Mouse (Mus musculus): Measurements from ENCODE around the gene Sgsm1.
"Not testable (repeated sequence)": the region's sequence is repeated elsewhere in the genome, so short reads cannot be mapped to it uniquely, and the experiment has no call there.

Gene Sgsm1

DNA sequence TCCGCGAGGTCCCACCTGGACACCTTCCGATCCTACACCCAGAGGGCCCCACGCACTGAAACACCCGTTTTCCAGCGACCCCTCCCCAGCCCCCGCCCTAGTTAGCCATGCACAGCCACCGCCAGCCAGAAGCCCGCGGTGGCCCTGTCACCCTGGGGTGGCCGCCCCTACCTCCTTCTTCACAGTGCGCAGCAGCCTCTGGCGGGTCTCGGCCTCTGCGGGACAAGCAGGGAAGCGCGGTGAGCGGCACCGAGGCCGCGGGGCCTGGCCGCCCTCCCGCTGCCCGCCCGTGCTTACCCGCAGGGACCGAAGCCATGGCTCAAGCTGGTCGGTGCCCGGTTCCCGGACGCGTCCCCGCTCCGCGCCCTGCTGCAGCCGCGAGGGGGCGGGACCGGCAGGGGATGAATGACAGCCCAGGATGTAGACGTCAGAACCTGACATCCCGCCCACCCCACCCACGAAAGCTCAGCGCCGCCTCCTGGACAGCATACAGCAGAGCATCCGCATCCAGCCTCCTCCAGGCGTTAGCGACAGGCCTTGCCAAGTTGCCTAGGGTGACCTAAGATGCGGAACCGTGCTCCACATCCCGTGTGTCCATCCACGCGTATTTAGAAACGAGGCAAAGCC, at the start of gene Sgsm1:
Gene Sgsm1 (minus strand): TSS at position 410 of the 627 bp plus-strand sequence.
- peak; percentile 64 to 66 for DNase-seq (ENCODE audit: low spot score in 2 of 2)

GRCm38 (mm10) chr5:113358833-113359232, 48.2 kb upstream of the Sgsm1 start:
- peak; percentile 14 to 30 for DNase-seq (ENCODE audit: low spot score in 2 of 2)

GRCm38 (mm10) chr5:113357656-113358055, 47.1 kb upstream of the Sgsm1 start:
- no peak for DNase-seq (ENCODE audit: low spot score in 2 of 2)

DNA sequence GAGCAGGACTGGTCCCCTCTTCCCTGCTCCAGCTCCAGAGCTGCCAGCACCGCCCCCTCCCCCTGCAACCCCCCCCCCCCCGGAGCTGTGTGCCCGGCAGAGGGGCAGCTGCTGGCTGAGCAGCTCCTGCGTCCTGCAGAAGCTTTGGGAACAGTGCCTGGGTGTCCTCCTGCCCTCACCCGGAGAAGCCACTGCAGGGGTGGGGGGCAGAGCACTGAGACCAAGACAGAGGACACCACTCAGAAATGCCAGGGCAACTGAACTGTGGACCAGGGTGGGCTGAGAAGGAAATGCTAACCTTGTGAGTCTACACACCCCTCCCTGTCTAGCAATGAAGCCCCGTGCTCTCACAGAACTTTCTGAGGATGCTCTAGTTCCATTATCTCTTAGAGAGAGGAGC, 46.6 kb upstream of the Sgsm1 start, which contains the start of gene Aym1:
Gene Aym1 (plus strand): TSS at position 109 of the 400 bp plus-strand sequence.
- no peak for DNase-seq (ENCODE audit: low spot score in 2 of 2)

GRCm38 (mm10) chr5:113354311-113354710, 43.7 kb upstream of the Sgsm1 start:
- DNase-seq (ENCODE audit: low spot score in 2 of 2) = no peak

DNA sequence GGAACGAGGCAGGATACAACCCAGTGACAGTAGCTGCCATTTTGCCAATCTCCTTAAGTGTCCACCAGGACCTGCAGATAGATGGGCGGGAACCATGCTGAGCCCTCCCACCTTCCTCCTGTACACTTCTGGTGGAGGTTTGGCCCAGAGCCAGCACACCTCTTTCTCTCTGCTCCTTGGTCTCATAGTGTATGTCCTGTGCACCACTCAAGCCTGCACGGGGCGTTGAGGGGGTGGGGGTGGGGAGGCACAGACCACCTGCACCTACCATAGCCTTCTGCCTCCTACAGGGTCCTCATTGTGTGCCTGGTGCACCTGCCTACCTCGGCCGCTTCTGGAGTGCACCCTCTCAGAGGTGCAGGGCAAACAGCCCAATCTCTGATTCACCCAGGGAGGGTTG, 42.0 kb upstream of the Sgsm1 start:
- no peak for DNase-seq (ENCODE audit: low spot score in 2 of 2)

GRCm38 (mm10) chr5:113351768-113352167, 41.2 kb upstream of the Sgsm1 start:
- DNase-seq (ENCODE audit: low spot score in 2 of 2) = no peak

- no peak for DNase-seq (ENCODE audit: low spot score in 2 of 2)
These were observed 39.2 kb upstream of the Sgsm1 start for GRCm38 (mm10) chr5:113349810-113350209.

DNA sequence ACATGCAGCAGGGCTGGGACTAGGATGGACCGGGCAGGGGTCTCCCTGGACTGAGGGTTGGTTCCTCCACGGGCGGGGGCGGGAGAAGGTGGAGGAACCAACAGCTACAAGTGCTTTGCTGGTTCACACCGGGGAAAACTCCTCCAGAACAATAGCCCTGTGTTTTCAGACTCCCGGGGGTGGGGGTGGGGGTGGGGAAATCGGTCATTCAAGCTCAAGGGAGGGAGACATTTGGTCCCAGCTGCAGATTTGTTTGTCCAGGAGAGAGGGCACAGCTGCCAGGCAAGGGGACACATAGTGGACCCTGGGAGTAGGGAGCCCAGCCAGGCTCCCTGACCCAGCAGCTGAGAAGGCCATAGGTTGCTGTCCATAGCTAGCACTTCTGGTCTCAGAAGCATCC, 38.6 kb upstream of the Sgsm1 start:
- DNase-seq (ENCODE audit: low spot score in 2 of 2) = no peak

GRCm38 (mm10) chr5:113348597-113348996, 38.0 kb upstream of the Sgsm1 start:
- DNase-seq (ENCODE audit: low spot score in 2 of 2) = no peak

GRCm38 (mm10) chr5:113347593-113347992, 37.0 kb upstream of the Sgsm1 start:
- DNase-seq (ENCODE audit: low spot score in 2 of 2) = no peak

DNA sequence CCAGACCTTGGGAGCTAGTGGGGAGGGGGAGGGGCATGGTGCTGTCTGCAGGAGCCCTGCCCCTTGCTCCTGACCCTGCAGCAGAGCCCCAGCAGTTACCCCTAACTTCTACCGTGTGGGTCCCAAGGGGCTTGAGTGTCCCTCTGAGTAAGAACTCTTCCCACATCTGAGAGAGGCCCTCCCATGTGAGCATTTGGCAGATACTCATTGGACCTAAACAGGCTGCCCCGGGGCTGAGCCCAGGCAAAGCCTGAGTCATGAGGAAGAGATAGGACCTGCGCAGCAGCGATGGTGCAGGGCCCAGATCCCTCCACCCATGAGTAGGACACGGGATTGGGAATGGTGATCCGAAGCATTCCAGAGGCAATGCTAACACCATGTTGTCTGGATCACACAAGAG, 36.1 kb upstream of the Sgsm1 start:
- DNase-seq (ENCODE audit: low spot score in 2 of 2) = not testable (repeated sequence)

- DNase-seq (ENCODE audit: low spot score in 2 of 2) = no peak
These were observed 35.2 kb upstream of the Sgsm1 start for GRCm38 (mm10) chr5:113345781-113346180.

DNA sequence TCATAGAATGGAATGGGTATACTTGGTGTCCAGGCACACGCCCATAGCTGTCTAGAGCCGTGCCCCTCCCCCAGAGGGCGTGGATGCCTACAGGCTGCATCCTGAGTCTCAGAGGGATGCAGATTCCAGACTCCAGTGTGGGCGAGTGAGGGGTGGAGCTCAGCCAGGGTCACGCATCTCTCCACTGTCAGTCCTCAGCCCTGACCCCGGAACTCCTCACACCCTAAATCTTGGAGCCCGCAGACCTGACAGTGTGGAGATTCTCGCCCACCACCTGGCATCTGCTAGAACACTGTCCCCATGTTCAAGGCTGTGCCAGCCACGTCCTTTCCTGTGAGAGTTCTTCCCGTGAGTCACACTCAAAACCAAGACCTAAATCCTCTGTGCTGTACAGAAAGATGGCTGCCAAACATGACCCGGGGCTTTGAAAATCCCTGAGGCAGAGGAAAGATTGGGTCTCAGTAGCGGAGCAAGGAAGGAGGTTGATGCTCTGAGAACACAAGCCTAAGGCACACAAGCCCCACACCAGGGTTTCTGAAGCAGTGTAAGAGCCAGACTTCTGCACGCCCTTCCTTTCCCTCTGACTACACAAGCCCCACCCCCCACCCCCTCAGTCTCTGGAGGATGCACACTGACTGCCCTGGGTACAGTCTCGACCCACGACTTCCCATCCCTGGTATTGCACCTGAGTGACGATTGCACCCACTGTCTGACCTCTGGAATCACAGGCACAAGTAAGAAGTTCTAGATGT, 34.2 kb upstream of the Sgsm1 start:
- no peak for DNase-seq (ENCODE audit: low spot score in 2 of 2)

DNA sequence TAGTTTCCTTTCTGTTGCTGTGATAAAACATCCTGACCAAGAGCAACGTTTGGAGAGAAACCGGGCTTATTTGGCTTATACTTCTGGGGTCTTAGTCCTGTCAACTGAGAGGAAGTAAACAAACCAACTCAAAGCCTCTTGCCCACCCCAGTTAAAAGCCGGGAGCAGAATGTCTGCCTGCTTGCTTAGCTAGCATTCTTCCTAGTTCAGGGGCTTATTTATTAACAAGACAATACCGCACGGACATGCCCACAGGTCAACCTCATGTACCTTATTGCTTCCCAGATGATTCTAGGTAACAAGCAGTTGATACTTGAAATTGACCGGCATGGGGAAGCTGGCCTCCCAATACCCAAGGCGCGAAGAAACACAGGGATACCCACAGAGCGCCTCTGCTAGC, 25.7 kb upstream of the Sgsm1 start:
- DNase-seq (ENCODE audit: low spot score in 2 of 2) = no peak

- DNase-seq (ENCODE audit: low spot score in 2 of 2) = peak in 1 of 2 experiments; percentile 10
These were observed 25.1 kb upstream of the Sgsm1 start for GRCm38 (mm10) chr5:113335732-113336131.

- no peak for DNase-seq (ENCODE audit: low spot score in 2 of 2)
These were observed 24.3 kb upstream of the Sgsm1 start for GRCm38 (mm10) chr5:113334621-113335530.

- no peak for DNase-seq (ENCODE audit: low spot score in 2 of 2)
These were observed 22.3 kb upstream of the Sgsm1 start for GRCm38 (mm10) chr5:113332899-113333298.

GRCm38 (mm10) chr5:113332239-113332638, 21.7 kb upstream of the Sgsm1 start:
- no peak for DNase-seq (ENCODE audit: low spot score in 2 of 2)

- DNase-seq (ENCODE audit: low spot score in 2 of 2) = no peak
These were observed 19.6 kb upstream of the Sgsm1 start for GRCm38 (mm10) chr5:113330202-113330601.

DNA sequence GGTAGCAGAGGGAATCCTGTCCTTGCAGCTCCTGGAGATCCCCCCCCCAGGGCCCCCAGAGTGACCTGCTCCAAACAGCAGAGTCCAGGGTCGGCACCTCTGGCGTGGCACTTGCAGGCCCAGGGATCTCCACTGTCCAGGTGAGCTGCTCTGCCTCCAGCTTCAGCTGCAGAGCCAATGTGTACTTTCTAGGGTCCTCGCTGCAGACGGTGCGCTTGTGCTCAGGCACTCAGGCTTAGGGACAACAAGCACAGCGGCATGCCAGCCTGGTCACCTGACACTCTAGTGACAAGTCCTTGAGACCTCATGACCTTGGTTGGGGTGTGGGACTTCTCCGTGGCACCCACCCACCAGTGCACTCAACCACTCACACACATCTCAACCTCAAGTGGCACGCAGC, 18.9 kb upstream of the Sgsm1 start:
- no peak for DNase-seq (ENCODE audit: low spot score in 2 of 2)

Data from heart, adult 9 months (tissue).